Mouse (Mus musculus) heart, embryonic 16.5 days (tissue): ENCODE measurements around the gene Syne3. TPM values are rescaled to one million over a fixed set of nuclear protein-coding genes. Genes with fewer than 3 reads are reported as not detected.

Source experiments
- ATAC-seq: fragments of 200-750 bp; cut with Nextera tagmentation; replicated peaks from 2 replicates; pipeline ENCODE4 v1.8.0; 2017; ENCODE audit warnings: moderate number of reproducible peaks; ENCODE audit not compliant: insufficient read depth, low FRiP score; ENCODE audit errors: extremely low read depth
- H3K27ac ChIP-seq: fragments of 300-500 bp; sonication (generic); 2 replicates; pipeline ENCODE4 v1.5.1; 2014; ENCODE audit warnings: mild to moderate bottlenecking, low read length, control low read depth, moderate library complexity
- H3K27me3 ChIP-seq: fragments of 300-500 bp; sonication (generic); 2 replicates; pipeline ENCODE4 v1.6.1; 2014; ENCODE audit warnings: low read length, mixed read lengths; ENCODE audit not compliant: control insufficient read depth, insufficient read depth
- H3K36me3 ChIP-seq: fragments of 300-500 bp; sonication (generic); 2 replicates; pipeline ENCODE4 v1.6.1; 2014; ENCODE audit not compliant: control insufficient read depth, insufficient read depth
- H3K4me1 ChIP-seq: fragments of 300-500 bp; sonication (generic); 2 replicates; pipeline ENCODE4 v1.6.1; 2014; ENCODE audit warnings: low read length, mixed read lengths; ENCODE audit not compliant: control insufficient read depth, insufficient read depth
- H3K4me2 ChIP-seq: fragments of 300-500 bp; sonication (generic); 2 replicates; pipeline ENCODE4 v1.6.1; 2014; ENCODE audit warnings: low read depth, mild to moderate bottlenecking, control low read depth, low read length
- H3K4me3 ChIP-seq: fragments of 300-500 bp; sonication (generic); 2 replicates; pipeline ENCODE4 v1.5.1; 2014; ENCODE audit warnings: mild to moderate bottlenecking, control low read depth, low read length
- H3K9ac ChIP-seq: fragments of 300-500 bp; sonication (generic); 2 replicates; pipeline ENCODE4 v1.6.1; 2014; ENCODE audit warnings: low read length, control low read depth
- H3K9me3 ChIP-seq: fragments of 300-500 bp; sonication (generic); replicated peaks from 2 replicates; pipeline ENCODE4 v1.6.1; 2016; ENCODE audit warnings: low read length; ENCODE audit not compliant: control insufficient read depth
- WGBS: fragments of 180-500 bp; shearing (Covaris S2); extraction: QIAGEN DNeasy Blood & Tissue Kit; methylation state at CpG from one replicate; pipeline ENCODE4 v1.1.7; 2014; 5-methylcytosine and 5-hydroxymethylcytosine counted together
- polyA plus RNA-seq: library from polyadenylated mRNA; unstranded; fragments of >200 nt; fragmentation: Nextera tagmentation; extraction: Ambion mirVana; gene quantifications from 2 replicates; pipeline ENCODE4 v1.2.1, GENCODE M21; 2015

Gene Syne3
- polyA plus RNA-seq, 1 experiment from 2014 or later: 1.9 TPM

DNA sequence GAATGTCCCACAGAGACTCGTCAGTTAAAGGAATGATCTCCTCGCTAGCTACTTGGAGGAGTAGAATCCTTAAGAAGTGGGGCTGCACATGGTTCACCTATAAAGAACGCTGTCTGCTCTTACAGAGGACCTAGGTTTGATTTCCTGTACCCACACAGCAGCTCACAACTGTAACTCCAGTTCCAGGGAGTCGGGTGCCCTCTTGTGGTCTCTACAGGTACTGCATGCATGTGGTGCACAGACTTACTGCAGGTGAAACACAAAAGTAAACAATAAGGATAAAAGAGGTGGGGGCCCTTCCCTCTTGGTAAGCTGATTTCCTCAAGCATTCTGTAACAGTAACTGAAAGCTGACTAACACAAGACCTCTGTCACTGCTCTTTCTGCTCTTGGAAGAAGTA lies 73.4 kb downstream of the Syne3 start:
- peaks cover 5% of the 10 kb centered on the region; the same call in 1 of the 2 replicates for H3K9me3 ChIP-seq
- no peaks in the 10 kb centered on the region for H3K4me1 ChIP-seq
- no peak overlapping the region for H3K4me3 ChIP-seq
- peaks cover 7% of the 10 kb centered on the region; the same call in 1 of the 2 replicates for H3K36me3 ChIP-seq
- ATAC-seq: no peak
- H3K27ac ChIP-seq: no peak overlapping the region
- no peak overlapping the region for H3K9ac ChIP-seq
- 78% methylated on average over 4 of the region's 4 CpGs for WGBS
- H3K27me3 ChIP-seq: no peaks in the 10 kb centered on the region
- no peak overlapping the region for H3K4me2 ChIP-seq

- Histone ChIP-seq H3K4me1 (no peaks in the 10 kb centered on the region), H3K4me3 (no peak overlapping the region), H3K36me3 (peaks cover 7% of the 10 kb centered on the region; the same call in 1 of the 2 replicates), H3K27me3 (no peaks in the 10 kb centered on the region), H3K27ac (no peak overlapping the region), H3K4me2 (no peak overlapping the region), H3K9ac (no peak overlapping the region), H3K9me3 (peaks cover 5% of the 10 kb centered on the region; the same call in 1 of the 2 replicates)
- ATAC-seq: no peak
- 86% methylated on average over 8 of the region's 8 CpGs for WGBS
Observed at GRCm38 (mm10) chr12:104935144-104935543, 74.5 kb downstream of the Syne3 start.

DNA sequence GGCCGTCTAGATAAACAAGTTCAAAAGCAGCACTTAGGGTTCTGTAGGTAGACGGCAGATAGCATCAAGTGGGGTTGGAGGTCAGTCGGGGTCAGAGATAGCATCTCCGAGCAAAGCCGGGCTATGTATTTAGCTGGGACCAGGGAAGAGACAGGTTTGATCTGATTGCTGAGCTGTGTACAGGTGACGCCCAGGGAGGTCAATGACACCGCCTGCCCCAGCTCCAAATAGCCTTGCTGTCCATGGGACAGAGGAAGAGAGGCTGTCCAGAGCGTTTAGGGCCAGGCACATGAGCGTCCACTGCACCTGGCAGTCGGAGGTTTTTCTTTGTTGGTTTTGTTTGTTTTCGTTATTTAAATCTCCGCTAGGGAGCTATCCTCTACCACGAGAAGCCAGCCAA lies 75.8 kb downstream of the Syne3 start:
- H3K9me3 ChIP-seq: peaks cover 5% of the 10 kb centered on the region; the same call in 1 of the 2 replicates
- no peaks in the 10 kb centered on the region for H3K27me3 ChIP-seq
- ATAC-seq: no peak
- no peak overlapping the region for H3K27ac ChIP-seq
- H3K4me2 ChIP-seq: no peak overlapping the region
- H3K9ac ChIP-seq: no peak overlapping the region
- no peak overlapping the region for H3K4me3 ChIP-seq
- H3K36me3 ChIP-seq: peaks cover 7% of the 10 kb centered on the region; the same call in 1 of the 2 replicates
- no peaks in the 10 kb centered on the region for H3K4me1 ChIP-seq
- WGBS: 67% methylated on average over 13 of the region's 13 CpGs

GRCm38 (mm10) chr12:104933217-104933616 lies 76.4 kb downstream of the Syne3 start:
- H3K4me2 ChIP-seq: no peak overlapping the region
- no peaks in the 10 kb centered on the region for H3K4me1 ChIP-seq
- peaks cover 7% of the 10 kb centered on the region; the same call in 1 of the 2 replicates for H3K36me3 ChIP-seq
- H3K9me3 ChIP-seq: peaks cover 5% of the 10 kb centered on the region; the same call in 1 of the 2 replicates
- H3K27me3 ChIP-seq: no peaks in the 10 kb centered on the region
- no peak overlapping the region for H3K4me3 ChIP-seq
- H3K27ac ChIP-seq: no peak overlapping the region
- no peak for ATAC-seq
- H3K9ac ChIP-seq: no peak overlapping the region
- 53% methylated on average over 2 of the region's 2 CpGs for WGBS

DNA sequence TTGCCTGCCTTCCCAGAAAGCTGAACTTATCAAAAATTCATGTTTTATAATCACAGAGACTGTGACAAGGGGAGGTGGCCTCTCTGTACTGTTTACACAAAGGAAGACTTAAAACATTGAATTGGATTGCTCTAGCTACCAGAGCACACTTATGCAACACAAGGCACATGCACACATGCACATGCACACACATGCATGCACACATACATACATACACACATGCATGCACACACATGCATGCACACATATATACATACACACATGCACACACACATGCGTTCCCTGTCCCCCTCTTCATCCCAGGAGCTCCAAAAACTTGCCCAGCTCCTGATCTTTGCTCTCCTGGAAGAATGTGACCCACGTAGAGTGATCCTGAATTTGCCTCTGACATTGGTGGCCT lies 83.8 kb downstream of the Syne3 start:
- no peak for ATAC-seq
- Histone ChIP-seq H3K4me1 (no peaks in the 10 kb centered on the region), H3K27me3 (no peaks in the 10 kb centered on the region), H3K4me3 (no peak overlapping the region), H3K9ac (no peak overlapping the region), H3K4me2 (no peak overlapping the region), H3K9me3 (no peaks in the 10 kb centered on the region), H3K27ac (no peak overlapping the region), H3K36me3 (no peaks in the 10 kb centered on the region)
- 70% methylated on average over 2 of the region's 2 CpGs for WGBS

- Histone ChIP-seq H3K36me3 (no peaks in the 10 kb centered on the region), H3K9ac (no peak overlapping the region), H3K4me2 (no peak overlapping the region), H3K27ac (no peak overlapping the region), H3K4me3 (no peak overlapping the region), H3K9me3 (no peaks in the 10 kb centered on the region), H3K4me1 (no peaks in the 10 kb centered on the region), H3K27me3 (no peaks in the 10 kb centered on the region)
- ATAC-seq: no peak
- 91% methylated on average over 5 of the region's 5 CpGs for WGBS
Observed at GRCm38 (mm10) chr12:104925035-104925434, 84.6 kb downstream of the Syne3 start.

DNA sequence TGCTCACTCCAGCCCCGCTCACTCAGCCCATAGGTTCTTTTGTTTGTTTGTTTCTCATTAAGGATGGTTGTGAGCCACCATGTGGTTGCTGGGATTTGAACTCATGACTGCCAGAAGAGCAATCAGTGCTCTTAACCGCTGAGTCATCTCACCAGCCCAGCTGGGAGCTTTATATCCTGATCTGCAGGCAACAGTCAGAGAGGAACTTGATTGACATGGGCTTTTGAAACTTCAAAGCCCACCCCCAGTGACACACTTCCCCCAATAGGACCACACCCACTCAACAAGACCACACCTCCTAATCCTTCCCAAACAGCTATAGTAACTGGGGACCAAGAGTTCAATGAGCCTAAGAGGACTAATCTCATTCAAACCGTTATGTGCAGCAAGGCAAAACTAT lies 85.1 kb downstream of the Syne3 start:
- Histone ChIP-seq H3K4me3 (no peak overlapping the region), H3K36me3 (no peaks in the 10 kb centered on the region), H3K9ac (no peak overlapping the region), H3K9me3 (no peaks in the 10 kb centered on the region), H3K27me3 (no peaks in the 10 kb centered on the region), H3K4me2 (no peak overlapping the region), H3K4me1 (no peaks in the 10 kb centered on the region), H3K27ac (no peak overlapping the region)
- WGBS: 92% methylated on average over 3 of the region's 3 CpGs
- no peak for ATAC-seq

- H3K4me2 ChIP-seq: no peak overlapping the region
- no peaks in the 10 kb centered on the region for H3K4me1 ChIP-seq
- H3K4me3 ChIP-seq: no peak overlapping the region
- H3K36me3 ChIP-seq: no peaks in the 10 kb centered on the region
- 52% methylated on average over 19 of the region's 19 CpGs for WGBS
- no peaks in the 10 kb centered on the region for H3K9me3 ChIP-seq
- H3K27me3 ChIP-seq: no peaks in the 10 kb centered on the region
- no peak overlapping the region for H3K27ac ChIP-seq
- ATAC-seq: no peak
- H3K9ac ChIP-seq: no peak overlapping the region
Observed at GRCm38 (mm10) chr12:104923948-104924388, 85.6 kb downstream of the Syne3 start.

DNA sequence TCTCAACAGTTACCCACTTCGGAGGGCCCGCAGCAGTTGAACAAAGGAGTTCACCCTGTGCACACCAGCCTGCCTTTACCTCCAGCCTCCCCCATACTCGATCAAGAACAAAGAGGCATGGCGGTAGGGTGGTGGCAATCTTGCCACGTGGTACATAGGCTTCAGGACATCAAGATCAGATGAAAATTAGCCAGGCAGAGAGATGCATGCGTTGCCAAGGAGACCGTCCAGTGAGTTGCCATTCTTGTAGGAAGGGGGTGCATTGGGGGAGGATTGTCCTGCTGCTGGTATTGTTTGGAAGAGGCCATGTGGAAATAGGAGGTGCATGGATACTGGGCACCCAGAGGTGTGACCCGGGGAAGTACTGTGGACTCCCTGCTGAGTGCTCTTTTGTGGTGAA lies 87.0 kb downstream of the Syne3 start:
- Histone ChIP-seq H3K27me3 (no peaks in the 10 kb centered on the region), H3K9me3 (no peaks in the 10 kb centered on the region), H3K36me3 (no peaks in the 10 kb centered on the region), H3K4me3 (no peak overlapping the region), H3K9ac (no peak overlapping the region), H3K27ac (no peak overlapping the region), H3K4me2 (no peak overlapping the region), H3K4me1 (no peaks in the 10 kb centered on the region)
- ATAC-seq: no peak
- 66% methylated on average over 8 of the region's 8 CpGs for WGBS
